Mouse (Mus musculus) CD4-positive, CD25-positive, alpha-beta regulatory T cell, adult 9 weeks (primary cell): ENCODE results near the gene Gm38100. TPM values are rescaled to one million over a fixed set of nuclear protein-coding genes. Genes with fewer than 3 reads are reported as not detected.

Experiments
- polyA plus RNA-seq: library from polyadenylated mRNA; unstranded; fragments of 100-300 nt; shearing (Covaris generic); gene quantifications from one replicate; pipeline ENCODE4 v1.2.1, GENCODE M21; 2017

Gene Gm38100
- not detected for polyA plus RNA-seq

DNA sequence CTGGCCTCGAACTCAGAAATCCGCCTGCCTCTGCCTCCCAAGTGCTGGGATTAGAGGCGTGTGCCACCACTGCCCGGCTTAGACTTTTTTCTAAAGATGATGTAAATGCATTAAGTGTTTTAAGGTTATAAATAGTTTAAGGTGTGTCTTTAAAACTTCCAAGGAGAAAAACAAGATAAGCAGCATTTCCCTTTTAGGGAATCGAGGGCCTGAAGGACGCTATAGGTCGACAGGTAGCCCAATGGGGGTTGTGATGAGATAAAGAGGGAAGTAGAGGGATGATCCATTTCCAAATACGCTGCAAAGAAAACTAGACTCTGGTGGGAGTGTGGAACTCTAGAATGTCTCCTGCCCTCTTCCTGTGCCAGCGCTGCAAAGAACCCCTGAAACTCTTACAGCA, at the start of gene Gm38100:
TSS of gene Gm38100 (plus strand) at position 301 of the 400 bp plus-strand sequence.

DNA sequence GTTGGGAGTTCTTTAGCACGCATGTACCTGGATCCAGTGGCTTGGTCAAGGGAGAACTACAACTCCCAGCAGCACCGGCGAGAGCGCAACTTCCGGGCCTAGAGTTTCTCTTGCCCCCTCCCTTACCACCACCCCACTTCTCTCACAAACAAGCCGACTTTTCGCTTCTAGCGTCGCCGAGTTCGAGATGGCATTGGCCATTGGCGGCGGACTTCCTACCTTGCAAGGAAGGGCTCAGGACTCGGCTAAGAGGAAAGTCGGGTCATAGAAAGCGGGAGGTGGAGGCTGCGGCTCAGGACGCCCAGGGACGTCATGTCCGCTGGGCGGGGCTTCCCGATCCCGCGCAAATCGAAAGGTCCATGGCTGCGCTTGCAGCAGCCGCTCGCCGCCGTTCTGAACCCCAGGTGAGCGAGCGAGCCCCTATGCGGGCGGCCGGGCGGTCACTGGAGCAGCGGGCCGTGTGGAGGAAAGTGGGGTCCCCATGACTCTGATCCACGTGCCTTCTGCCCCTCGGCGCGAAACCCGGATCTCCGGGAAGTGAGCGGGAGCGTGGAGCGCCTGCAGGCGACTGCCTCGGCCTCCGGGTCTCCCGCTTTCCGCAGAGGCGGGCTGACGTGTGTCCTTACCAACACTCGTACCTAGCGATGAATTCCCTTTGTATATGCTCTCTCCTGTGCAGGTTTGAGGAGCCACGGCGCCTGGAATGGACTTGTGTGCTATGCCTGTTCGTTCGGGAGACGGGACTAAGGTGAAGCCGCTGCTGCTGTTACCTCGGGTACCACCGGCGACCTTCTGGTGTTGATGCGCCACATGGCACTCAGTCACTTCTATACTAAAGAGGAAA, 39.5 kb upstream of the Gm38100 start, which contains the start of gene Exo1:
TSS of gene Exo1 (plus strand) at position 129 of the 844 bp plus-strand sequence.

Other genes starting within 250 kb of the Gm38100 start
- not detected for gene Opn3, start 227.6 kb upstream of the Gm38100 start, polyA plus RNA-seq
- gene Chml, start 227.4 kb upstream of the Gm38100 start, polyA plus RNA-seq = 0.43 TPM
- not detected for gene Wdr64, start 221.7 kb upstream of the Gm38100 start, polyA plus RNA-seq
- 5.3 TPM for gene Exo1, start 39.7 kb upstream of the Gm38100 start, polyA plus RNA-seq
- gene Rbm8a2, start 58.8 kb downstream of the Gm38100 start, polyA plus RNA-seq = 1.8 TPM